Mouse (Mus musculus): ENCODE measurements at regions not wholly inside any gene's neighbourhood (a gene's known extent, or its start where the extent isn't known, plus 50 kb on each side); places are given as distances from the start of the nearest gene placed in this dataset.
"Not testable (repeated sequence)": the region's sequence is repeated elsewhere in the genome, so short reads cannot be mapped to it uniquely, and the experiment has no call there.

DNA sequence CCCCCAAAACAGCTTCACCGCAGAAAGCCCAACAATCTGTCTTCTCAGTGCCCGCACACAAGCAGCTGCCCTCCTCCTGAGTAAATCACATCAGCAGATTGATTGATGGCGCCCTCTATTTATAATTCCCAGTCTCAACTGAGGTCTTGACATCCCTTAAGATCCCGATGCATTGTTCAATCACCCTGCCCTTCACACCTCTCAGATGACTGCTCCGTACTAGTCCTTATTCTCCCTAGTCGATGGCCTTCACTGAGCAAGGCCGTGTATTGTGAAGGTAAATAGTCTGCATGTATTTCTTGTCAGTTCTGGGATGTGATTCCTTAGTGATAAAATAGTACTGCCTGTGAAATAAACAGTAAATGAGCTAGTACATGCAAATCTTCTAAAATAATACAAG lies 114.7 kb upstream of the Nwd2 start:
- Histone ChIP-seq H3K4me3 (no peak overlapping the region), H3K4me1 (replicated peaks) (no peaks in the 10 kb centered on the region), H3K36me3 (no peaks in the 10 kb centered on the region), H3K27ac (no peak overlapping the region), H3K27me3 (ENCODE audit: insufficient read depth, poor library complexity, severe bottlenecking) (no peaks in the 10 kb centered on the region), H3K9me3 (no peaks in the 10 kb centered on the region)
- WGBS, result 51% methylated on average over 7 of the region's 7 CpGs
- peak; percentile 14 for DNase-seq (ENCODE audit: low spot score)

GRCm38 (mm10) chr5:63540530-63540929 lies 108.4 kb upstream of the Nwd2 start:
- no peaks in the 10 kb centered on the region for H3K36me3 ChIP-seq
- H3K27me3 ChIP-seq (ENCODE audit: insufficient read depth, poor library complexity, severe bottlenecking), result no peaks in the 10 kb centered on the region
- H3K27ac ChIP-seq, result no peak overlapping the region
- WGBS, result 85% methylated on average over 6 of the region's 6 CpGs
- no peak overlapping the region for H3K4me3 ChIP-seq
- H3K4me1 ChIP-seq (replicated peaks), result no peaks in the 10 kb centered on the region
- no peaks in the 10 kb centered on the region for H3K9me3 ChIP-seq
- DNase-seq (ENCODE audit: low spot score), result no peak

GRCm38 (mm10) chr5:63545482-63545881 lies 103.4 kb upstream of the Nwd2 start:
- 88% methylated on average over 2 of the region's 2 CpGs for WGBS
- H3K9me3 ChIP-seq, result no peaks in the 10 kb centered on the region
- no peak overlapping the region for H3K4me3 ChIP-seq
- H3K36me3 ChIP-seq, result no peaks in the 10 kb centered on the region
- no peak overlapping the region for H3K27ac ChIP-seq
- no peaks in the 10 kb centered on the region for H3K27me3 ChIP-seq (ENCODE audit: insufficient read depth, poor library complexity, severe bottlenecking)
- H3K4me1 ChIP-seq (replicated peaks), result no peaks in the 10 kb centered on the region
- DNase-seq (ENCODE audit: low spot score), result no peak

- not testable (repeated sequence) for DNase-seq (ENCODE audit: low spot score); H3K4me3 ChIP-seq; H3K36me3 ChIP-seq; H3K4me1 ChIP-seq (replicated peaks); H3K9me3 ChIP-seq; H3K27me3 ChIP-seq (ENCODE audit: insufficient read depth, poor library complexity, severe bottlenecking); H3K27ac ChIP-seq
Measured at GRCm38 (mm10) chr5:63565891-63566290, 83.0 kb upstream of the Nwd2 start.

DNA sequence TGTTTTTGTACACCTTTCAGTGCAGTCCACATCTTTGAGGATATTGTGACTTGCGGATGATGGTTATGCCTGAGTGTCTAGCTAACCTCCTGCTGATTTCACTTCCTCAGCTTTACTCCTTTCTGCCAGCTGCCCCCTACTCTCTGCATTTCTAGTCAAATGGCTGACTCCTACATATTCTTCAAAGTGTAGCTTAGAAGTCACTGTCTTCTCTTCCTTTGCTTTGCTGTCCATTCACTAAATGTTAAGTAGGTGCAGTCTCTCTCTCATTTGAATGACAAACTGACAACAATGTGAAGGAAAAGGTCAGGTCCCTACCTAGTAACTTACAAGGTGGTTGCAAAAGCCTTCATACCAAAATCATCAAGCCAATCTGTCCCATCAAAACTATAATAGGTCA lies 73.5 kb upstream of the Nwd2 start:
- H3K4me3 ChIP-seq, result no peak overlapping the region
- no peaks in the 10 kb centered on the region for H3K4me1 ChIP-seq (replicated peaks)
- H3K27ac ChIP-seq, result no peak overlapping the region
- no peaks in the 10 kb centered on the region for H3K36me3 ChIP-seq
- DNase-seq (ENCODE audit: low spot score), result no peak
- H3K9me3 ChIP-seq, result no peaks in the 10 kb centered on the region
- H3K27me3 ChIP-seq (ENCODE audit: insufficient read depth, poor library complexity, severe bottlenecking), result no peaks in the 10 kb centered on the region
- WGBS, result 74% methylated on average over 1 of the region's 1 CpGs

- Histone ChIP-seq H3K4me3 (no peak overlapping the region), H3K9me3 (no peaks in the 10 kb centered on the region), H3K36me3 (no peaks in the 10 kb centered on the region), H3K4me1 (replicated peaks) (no peaks in the 10 kb centered on the region), H3K27me3 (ENCODE audit: insufficient read depth, poor library complexity, severe bottlenecking) (no peaks in the 10 kb centered on the region), H3K27ac (no peak overlapping the region)
- no peak for DNase-seq (ENCODE audit: low spot score)
- 74% methylated on average over 2 of the region's 2 CpGs for WGBS
Measured at GRCm38 (mm10) chr5:63579409-63579808, 69.5 kb upstream of the Nwd2 start.

GRCm38 (mm10) chr5:63587051-63587450 lies 61.9 kb upstream of the Nwd2 start:
- 85% methylated on average over 4 of the region's 4 CpGs for WGBS

DNA sequence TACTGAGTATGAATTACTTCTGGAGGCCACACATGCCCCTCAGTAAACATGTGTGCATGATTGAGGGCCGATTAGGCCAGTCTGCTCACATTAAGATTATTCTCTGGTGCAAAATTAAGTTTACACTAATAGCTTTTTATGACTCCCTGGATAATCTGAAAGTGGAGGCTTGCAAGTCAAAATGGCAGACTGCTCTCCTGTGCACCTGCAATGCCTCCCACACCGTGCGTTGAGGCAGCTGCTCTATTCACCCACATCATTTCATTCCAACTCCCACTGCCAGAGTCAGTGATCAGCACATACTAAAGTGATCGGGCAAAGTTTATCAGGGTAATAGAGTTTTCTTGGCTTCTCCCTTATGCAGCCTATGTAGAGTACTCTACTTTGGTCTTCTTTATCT lies 61.0 kb upstream of the Nwd2 start:
- no peaks in the 10 kb centered on the region for H3K4me1 ChIP-seq (replicated peaks)
- H3K27ac ChIP-seq, result no peak overlapping the region
- no peaks in the 10 kb centered on the region for H3K9me3 ChIP-seq
- no peak for DNase-seq (ENCODE audit: low spot score)
- H3K36me3 ChIP-seq, result no peaks in the 10 kb centered on the region
- WGBS, result 90% methylated on average over 4 of the region's 4 CpGs
- H3K4me3 ChIP-seq, result no peak overlapping the region
- no peaks in the 10 kb centered on the region for H3K27me3 ChIP-seq (ENCODE audit: insufficient read depth, poor library complexity, severe bottlenecking)

More at GRCm38 (mm10) chr5:63587051-63587450, 61.9 kb upstream of the Nwd2 start:
- H3K4me3 ChIP-seq, result no peak overlapping the region
- no peaks in the 10 kb centered on the region for H3K4me1 ChIP-seq (replicated peaks)
- H3K27ac ChIP-seq, result no peak overlapping the region
- no peaks in the 10 kb centered on the region for H3K9me3 ChIP-seq
- no peaks in the 10 kb centered on the region for H3K27me3 ChIP-seq (ENCODE audit: insufficient read depth, poor library complexity, severe bottlenecking)
- no peak for DNase-seq (ENCODE audit: low spot score)
- H3K36me3 ChIP-seq, result no peaks in the 10 kb centered on the region
